Mouse (Mus musculus) small intestine, adult 2 months (tissue): ENCODE measurements around the gene Mgat4c. TPM values are rescaled to one million over a fixed set of nuclear protein-coding genes. Genes with fewer than 3 reads are reported as not detected.

ENCODE experiments used
- H3K27ac ChIP-seq: fragments of 200-500 bp; 2 replicates; pipeline ENCODE4 v1.5.1; 2012; ENCODE audit warnings: low read depth, low read length, control low read depth, inconsistent platforms; ENCODE audit not compliant: insufficient read depth
- H3K27me3 ChIP-seq: fragments of 200-500 bp; 2 replicates; pipeline ENCODE4 v1.6.1; 2012; ENCODE audit warnings: mild to moderate bottlenecking, moderate library complexity, low read length, inconsistent platforms; ENCODE audit not compliant: control insufficient read depth, insufficient read depth
- H3K36me3 ChIP-seq: fragments of 200-500 bp; 2 replicates; pipeline ENCODE4 v1.6.1; 2012; ENCODE audit warnings: mild to moderate bottlenecking, low read length, control low read depth, inconsistent platforms; ENCODE audit not compliant: control insufficient read depth, insufficient read depth
- H3K4me1 ChIP-seq: fragments of 200-500 bp; 2 replicates; pipeline ENCODE4 v1.6.1; 2012; ENCODE audit warnings: low read length, inconsistent platforms, mixed read lengths; ENCODE audit not compliant: control insufficient read depth, insufficient read depth, insufficient read length
- H3K4me3 ChIP-seq: fragments of 200-500 bp; 2 replicates; pipeline ENCODE4 v1.5.1; 2012; ENCODE audit warnings: low read depth, mild to moderate bottlenecking, control low read depth, inconsistent platforms, low read length, moderate library complexity
- CTCF ChIP-seq: fragments of 200-500 bp; IDR thresholded peaks from 2 replicates; pipeline ENCODE4 v1.5.1; 2012; ENCODE audit warnings: low read depth, mild to moderate bottlenecking, control low read depth, inconsistent platforms, low read length, moderate library complexity, mixed read lengths; ENCODE audit not compliant: insufficient replicate concordance, insufficient read length; ENCODE audit errors: extremely low read depth
- POLR2A ChIP-seq: fragments of 200-500 bp; IDR thresholded peaks from 2 replicates; pipeline ENCODE4 v1.6.1; 2012; ENCODE audit warnings: low read depth, mild to moderate bottlenecking, control low read depth, inconsistent platforms, low read length, moderate library complexity
- WGBS: fragments of 180-500 bp; shearing (Covaris S2); methylation state at CpG from one replicate; pipeline ENCODE4 v1.1.7; 2018; 5-methylcytosine and 5-hydroxymethylcytosine counted together
- polyA plus RNA-seq: library from polyadenylated mRNA; depleted of rRNA; stranded (reverse); fragments of >200 nt; gene quantifications from 2 replicates; pipeline ENCODE4 v1.2.3, GENCODE M21; 2012; rRNA removed

The Mgat4c gene
- polyA plus RNA-seq, result 0.08 and 1.3 TPM in 2 replicates

- Histone ChIP-seq H3K27ac (no peak within 1 kb of the TSS), H3K4me3 (no peak within 1 kb of the TSS), H3K4me1 (no peaks in the 10 kb centered on the region), H3K27me3 (no peaks in the 10 kb centered on the region), H3K36me3 (no peaks in the 10 kb centered on the region)
- TF ChIP-seq CTCF, result no peak
- TF ChIP-seq POLR2A, result no peak
- 51% methylated on average over 6 of the region's 6 CpGs for WGBS
Observed at GRCm38 (mm10) chr10:101681437-101681912, at the start of gene Mgat4c. TSS of gene Mgat4c (plus strand) at chr10:101681487.

DNA sequence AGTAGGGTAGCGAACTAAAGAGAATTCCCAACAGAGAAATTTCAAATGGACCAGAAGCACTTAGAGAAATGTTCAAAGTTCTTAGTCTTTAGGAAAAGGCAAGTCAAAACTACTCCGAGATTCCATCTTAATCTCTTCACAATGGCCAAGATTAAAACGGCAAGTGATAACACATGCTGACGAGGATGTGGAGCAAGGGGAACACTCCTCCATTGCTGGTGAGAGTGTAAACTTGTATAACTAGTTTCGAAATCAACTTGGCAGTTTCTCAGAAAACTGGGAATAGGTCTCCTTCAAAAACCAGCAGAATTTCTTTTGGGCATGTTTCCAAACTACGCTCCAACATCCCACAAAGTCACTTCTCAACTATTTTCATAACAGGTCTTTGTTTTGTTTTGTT, 46.0 kb upstream of the Mgat4c start:
- H3K27ac ChIP-seq, result no peak overlapping the region
- 68% methylated on average over 6 of the region's 6 CpGs for WGBS
- no peak for TF ChIP-seq POLR2A
- TF ChIP-seq CTCF, result no peak
- H3K4me3 ChIP-seq, result no peak overlapping the region
- no peaks in the 10 kb centered on the region for H3K4me1 ChIP-seq
- no peaks in the 10 kb centered on the region for H3K27me3 ChIP-seq
- no peaks in the 10 kb centered on the region for H3K36me3 ChIP-seq

DNA sequence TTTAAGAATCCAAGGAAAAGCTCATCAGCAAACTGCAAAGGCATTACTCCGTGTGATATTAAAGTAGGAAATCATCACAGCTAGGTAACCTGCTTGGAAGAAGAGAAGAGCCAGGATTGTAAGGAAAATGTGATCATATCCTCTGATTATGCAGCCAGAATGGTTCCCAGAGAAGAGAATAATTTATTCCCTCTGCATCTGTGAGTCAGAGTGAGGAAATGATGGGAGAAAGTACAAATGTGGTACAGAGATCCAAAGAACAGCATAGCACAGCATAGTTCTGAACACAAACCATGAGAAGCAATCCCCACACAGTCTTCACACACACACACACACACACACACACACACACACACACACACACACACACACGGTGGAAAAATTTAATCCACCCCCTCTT, 40.2 kb upstream of the Mgat4c start:
- H3K4me1 ChIP-seq, result no peaks in the 10 kb centered on the region
- H3K27ac ChIP-seq, result no peak overlapping the region
- no peak overlapping the region for H3K4me3 ChIP-seq
- WGBS, result 66% methylated on average over 2 of the region's 2 CpGs
- TF ChIP-seq CTCF (no peak), POLR2A (no peak)
- no peaks in the 10 kb centered on the region for H3K27me3 ChIP-seq
- no peaks in the 10 kb centered on the region for H3K36me3 ChIP-seq

GRCm38 (mm10) chr10:101681914-101682313, 627 bp downstream of the Mgat4c start:
- Histone ChIP-seq H3K36me3 (no peaks in the 10 kb centered on the region), H3K27ac (no peak overlapping the region), H3K4me1 (no peaks in the 10 kb centered on the region), H3K27me3 (no peaks in the 10 kb centered on the region), H3K4me3 (no peak overlapping the region)
- TF ChIP-seq POLR2A, result no peak
- TF ChIP-seq CTCF, result no peak
- WGBS, result 60% methylated on average over 5 of the region's 5 CpGs

DNA sequence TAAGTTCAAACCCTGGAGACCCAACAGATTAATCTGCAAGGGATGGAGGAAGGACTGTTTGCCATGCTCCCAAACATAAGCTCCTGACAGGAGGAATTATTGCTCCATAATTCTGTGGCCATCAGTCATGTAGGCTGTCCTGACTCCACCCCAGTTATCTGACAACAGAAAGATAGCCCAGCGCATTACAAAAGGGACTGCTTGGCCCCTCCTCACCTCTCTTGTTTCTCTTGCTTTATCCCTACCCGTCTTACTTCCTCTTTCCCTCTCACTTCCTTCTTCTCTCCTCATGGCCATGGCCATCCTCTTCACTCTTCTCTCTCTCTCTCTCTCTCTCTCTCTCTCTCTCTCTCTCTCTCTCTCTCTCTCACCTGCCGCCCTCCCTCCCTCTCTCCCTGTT, 80.5 kb downstream of the Mgat4c start:
- TF ChIP-seq CTCF, result no peak
- no peak for TF ChIP-seq POLR2A
- WGBS, result 56% methylated on average over 3 of the region's 3 CpGs
- Histone ChIP-seq H3K4me1 (no peaks in the 10 kb centered on the region), H3K4me3 (no peak overlapping the region), H3K27me3 (no peaks in the 10 kb centered on the region), H3K27ac (no peak overlapping the region), H3K36me3 (no peaks in the 10 kb centered on the region)

DNA sequence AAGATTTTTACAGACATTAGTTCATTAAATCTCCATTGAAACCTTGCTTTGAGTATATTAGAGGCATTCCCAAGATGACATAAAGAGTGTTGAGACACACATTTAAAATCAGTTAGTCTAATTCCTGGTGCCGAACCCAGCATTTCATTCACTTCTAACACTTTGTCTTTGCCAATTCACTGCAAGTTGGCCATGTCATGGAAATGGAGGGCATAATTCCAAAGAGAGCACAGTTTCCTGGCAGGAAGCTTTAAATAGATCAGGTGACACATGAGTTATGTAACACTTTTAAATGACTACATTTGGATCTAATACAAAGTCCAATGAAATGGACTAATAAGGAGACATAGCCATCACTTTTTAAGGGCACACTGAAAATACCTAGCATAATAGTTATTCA, 89.4 kb downstream of the Mgat4c start:
- 91% methylated on average over 1 of the region's 1 CpGs for WGBS
- Histone ChIP-seq H3K4me1 (no peaks in the 10 kb centered on the region), H3K4me3 (no peak overlapping the region), H3K27me3 (no peaks in the 10 kb centered on the region), H3K36me3 (no peaks in the 10 kb centered on the region), H3K27ac (no peak overlapping the region)
- TF ChIP-seq POLR2A (no peak), CTCF (no peak)

GRCm38 (mm10) chr10:101771157-101771556, 89.9 kb downstream of the Mgat4c start:
- Histone ChIP-seq H3K4me3 (no peak overlapping the region), H3K27ac (no peak overlapping the region), H3K27me3 (no peaks in the 10 kb centered on the region), H3K36me3 (no peaks in the 10 kb centered on the region), H3K4me1 (no peaks in the 10 kb centered on the region)
- WGBS, result 79% methylated on average over 4 of the region's 4 CpGs
- TF ChIP-seq POLR2A, result no peak
- TF ChIP-seq CTCF, result no peak

DNA sequence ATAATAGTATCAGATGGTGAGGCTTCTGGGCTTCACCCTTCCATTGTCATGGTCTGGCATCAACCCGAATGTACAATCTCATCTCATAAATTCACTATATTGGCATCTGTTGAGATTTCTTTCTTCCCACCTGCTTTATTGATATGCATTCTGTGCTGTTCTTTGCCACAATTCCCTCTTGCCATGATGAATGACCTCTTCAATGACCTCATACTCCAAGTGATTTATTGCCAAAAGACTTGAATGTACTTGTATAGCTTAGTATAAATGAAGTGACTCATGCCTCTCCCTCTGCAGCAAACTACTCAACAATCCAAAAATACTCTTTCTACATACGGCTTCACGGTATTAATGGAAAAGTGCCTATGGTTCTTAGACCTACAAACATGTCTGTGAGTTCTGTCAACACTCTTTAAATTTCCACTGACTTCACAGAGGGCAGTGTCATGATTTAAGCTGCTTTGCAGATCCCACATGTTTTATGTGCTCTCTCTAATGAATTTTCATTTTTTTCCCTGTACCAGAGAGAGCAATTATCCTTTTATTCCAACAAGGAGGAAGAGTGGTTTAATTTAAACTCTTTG, 102.0 kb downstream of the Mgat4c start:
- Histone ChIP-seq H3K4me1 (no peaks in the 10 kb centered on the region), H3K4me3 (no peak overlapping the region), H3K27ac (no peak overlapping the region), H3K36me3 (no peaks in the 10 kb centered on the region), H3K27me3 (no peaks in the 10 kb centered on the region)
- WGBS, result 77% methylated on average over 3 of the region's 3 CpGs
- no peak for TF ChIP-seq CTCF
- no peak for TF ChIP-seq POLR2A
